Mouse (Mus musculus): ENCODE measurements around the gene Mtch2.

DNA sequence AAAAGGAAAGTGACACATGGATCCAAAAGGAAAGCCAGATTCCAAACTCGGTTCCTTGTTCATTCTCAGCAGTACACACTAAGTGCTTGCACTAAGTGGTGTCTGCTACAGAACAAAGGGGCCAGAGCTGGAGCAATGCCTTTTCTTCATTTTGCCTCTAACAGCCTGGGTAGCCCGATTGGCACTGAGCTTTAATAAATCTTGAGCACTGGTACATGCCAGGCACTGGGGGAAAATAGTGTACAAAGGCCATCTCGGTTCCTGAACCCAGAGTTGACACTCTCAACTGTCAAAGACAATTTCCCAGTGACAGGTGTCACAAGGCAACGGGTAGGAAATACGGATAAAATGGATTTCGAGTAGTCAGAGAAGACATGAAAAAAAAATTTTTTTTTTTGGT lies 784 bp upstream of the Mtch2 start:
- no peak for TF ChIP-seq ZNF384 (IDR thresholded peaks at IDR 0.05; ENCODE audit: low read depth, low read length)
- TF ChIP-seq HCFC1 (IDR thresholded peaks at IDR 0.05; ENCODE audit: borderline replicate concordance, insufficient read depth, low read length) = no peak
- no peak for TF ChIP-seq ZC3H11A (IDR thresholded peaks at IDR 0.05; ENCODE audit: borderline replicate concordance, low read depth, low read length)
- TF ChIP-seq CHD2 (IDR thresholded peaks at IDR 0.05; ENCODE audit: low read depth, low read length) = no peak
- no peak for TF ChIP-seq MAFK (IDR thresholded peaks at IDR 0.05; ENCODE audit: insufficient read depth, low read depth, low read length)
